8 mouse cellular contexts compared by ENCODE assay signal in genomic region chr5:75067125-75067756, GRCm38 (mm10). TPM values are rescaled to one million over a fixed set of nuclear protein-coding genes. Genes with fewer than 3 reads are reported as not detected.
DNase-seq lines count a peak whose midpoint lies in the region; ATAC-seq and TF ChIP-seq lines count a peak whose summit lies in the region.
"Had no signal": no experiment of that assay in that cellular context is flagged by ENCODE, and none has a peak within 500 bp of the region (broad histone marks: within the 10 kb centered on the region; RNA-seq: fewer than 3 reads in every experiment).

No protein-coding gene starts in this region.

- TF ChIP-seq EP300 in liver, postnatal 0 days (IDR thresholded peaks at IDR 0.05; ENCODE audit: low read depth): no peak

- peak; percentile 36 for DNase-seq in urinary bladder, adult 2 months (ENCODE audit: low spot score)
- DNase-seq in urinary bladder, postnatal 10 days (ENCODE audit: low spot score): no peak
- DNase-seq in liver, postnatal 0 days: peak; percentile 71
- peak; percentile 77 to 84 for DNase-seq in thymus, adult 18-20 months

- no peaks in the 10 kb centered on the region for H3K9me3 ChIP-seq in embryonic facial prominence, embryonic 13.5 days
- H3K9me3 ChIP-seq in liver, postnatal 0 days (ENCODE audit: low read length): no peaks in the 10 kb centered on the region
- 0 out of 2 replicates have a peak, but pooled peaks cover 6% of the 10 kb centered on the region for H3K9me3 ChIP-seq in neural tube, embryonic 13.5 days

- peaks cover 31% of the 10 kb centered on the region for H3K4me1 ChIP-seq in embryonic facial prominence, embryonic 13.5 days
- H3K4me1 ChIP-seq in liver, postnatal 0 days (ENCODE audit: insufficient read depth): peaks cover 13% of the 10 kb centered on the region
- peaks cover 36% of the 10 kb centered on the region for H3K4me1 ChIP-seq in neural tube, embryonic 13.5 days (replicated peaks)

- no peaks in the 10 kb centered on the region for H3K36me3 ChIP-seq in embryonic facial prominence, embryonic 13.5 days
- H3K36me3 ChIP-seq in liver, postnatal 0 days (replicated peaks; ENCODE audit: insufficient read depth, low read length): no peaks in the 10 kb centered on the region
- H3K36me3 ChIP-seq in neural tube, embryonic 13.5 days: no peaks in the 10 kb centered on the region

- no peak overlapping the region for H3K27ac ChIP-seq in embryonic facial prominence, embryonic 13.5 days
- no peak overlapping the region for H3K27ac ChIP-seq in liver, postnatal 0 days (ENCODE audit: low read depth)
- no peak overlapping the region for H3K27ac ChIP-seq in neural tube, embryonic 13.5 days (replicated peaks)

- WGBS in embryonic facial prominence, embryonic 13.5 days: under 1% methylated on average over 30 of the region's 30 CpGs
- WGBS in liver, postnatal 0 days (ENCODE audit: insufficient replicate concordance): 2% methylated on average over 30 of the region's 30 CpGs
- 2% methylated on average over 30 of the region's 30 CpGs for WGBS in neural tube, embryonic 13.5 days

- ATAC-seq in embryonic facial prominence, embryonic 13.5 days (ENCODE audit: insufficient number of reproducible peaks, insufficient read depth, low FRiP score, low TSS enrichment, low read depth): peak; percentile 65; the same call in 1 of the 2 replicates
- peak; percentile 73 for ATAC-seq in inflammation-experienced regulatory T-cells, adult 6 months
- ATAC-seq in liver, postnatal 0 days: peak; percentile 50; the same call in 1 of the 2 replicates
- ATAC-seq in neural tube, embryonic 13.5 days (ENCODE audit: low read depth): peak; percentile 64

- H3K27me3 ChIP-seq in embryonic facial prominence, embryonic 13.5 days: peaks cover 58% of the 10 kb centered on the region
- peaks cover 45% of the 10 kb centered on the region for H3K27me3 ChIP-seq in liver, postnatal 0 days (ENCODE audit: insufficient read depth, low read length)
- H3K27me3 ChIP-seq in neural tube, embryonic 13.5 days: peaks cover 87% of the 10 kb centered on the region

- no peak for TF ChIP-seq CTCF in liver, postnatal 0 days (IDR thresholded peaks at IDR 0.05; ENCODE audit: low read depth)

- H3K9ac ChIP-seq in embryonic facial prominence, embryonic 13.5 days: peak overlapping the region; percentile 64
- no peak overlapping the region; the same call in 1 of the 2 replicates for H3K9ac ChIP-seq in liver, postnatal 0 days (replicated peaks)
- peak overlapping the region; percentile 62 for H3K9ac ChIP-seq in neural tube, embryonic 13.5 days

- peak overlapping the region; percentile 51 for H3K4me3 ChIP-seq in embryonic facial prominence, embryonic 13.5 days
- H3K4me3 ChIP-seq in liver, postnatal 0 days (ENCODE audit: low read depth, low read length): peak overlapping the region; percentile 45
- peak overlapping the region; percentile 49 for H3K4me3 ChIP-seq in neural tube, embryonic 13.5 days

- H3K4me2 ChIP-seq in embryonic facial prominence, embryonic 13.5 days: peak overlapping the region; percentile 90
- peak overlapping the region; percentile 76 for H3K4me2 ChIP-seq in liver, postnatal 0 days (ENCODE audit: low read depth, low read length)
- H3K4me2 ChIP-seq in neural tube, embryonic 13.5 days: peak overlapping the region; percentile 67

RNA-seq across cellular contexts. Expression of gene Gsx2, which starts 8.2 kb away (rescaled TPM):
- not detected in 2 replicates for polyA plus RNA-seq in urinary bladder, adult 2 months (2012; rRNA removed)
- not detected in 2 replicates for polyA plus RNA-seq in embryonic facial prominence, embryonic 13.5 days (2015; fragmentation: Nextera tagmentation; extraction: Ambion mirVana)
- polyA plus RNA-seq in inflammation-experienced regulatory T-cells, adult 6 months (2017; shearing (Covaris generic)): not detected
- polyA plus RNA-seq in liver, postnatal 0 days (2015; fragmentation: Nextera tagmentation; extraction: Ambion mirVana): not detected in 2 replicates
- polyA plus RNA-seq in neural tube, embryonic 13.5 days (2015; fragmentation: Nextera tagmentation; extraction: Ambion mirVana): 1.2 and 1.7 TPM in 2 replicates
- polyA plus RNA-seq: gonadal fat pad, adult 2 months had no signal

RNA-seq across cellular contexts. Expression of gene Chic2, which starts 22.7 kb away (rescaled TPM):
- polyA plus RNA-seq in urinary bladder, adult 2 months (2012; rRNA removed): 29.9 and 33.8 TPM in 2 replicates
- 34.0 and 40.5 TPM in 2 replicates for polyA plus RNA-seq in embryonic facial prominence, embryonic 13.5 days (2015; fragmentation: Nextera tagmentation; extraction: Ambion mirVana)
- polyA plus RNA-seq in inflammation-experienced regulatory T-cells, adult 6 months (2017; shearing (Covaris generic)): 10 to 100 TPM in 1 of 3 experiments, 1 to 10 TPM in 2; 5.5 to 11.5 (median 9.3) TPM
- polyA plus RNA-seq in liver, postnatal 0 days (2015; fragmentation: Nextera tagmentation; extraction: Ambion mirVana): 27.8 and 32.8 TPM in 2 replicates
- polyA plus RNA-seq in neural tube, embryonic 13.5 days (2015; fragmentation: Nextera tagmentation; extraction: Ambion mirVana): 32.0 and 42.5 TPM in 2 replicates
